Mouse (Mus musculus): Measurements from ENCODE around the gene Borcs5. TPM values are rescaled to one million over a fixed set of nuclear protein-coding genes. Genes with fewer than 3 reads are reported as not detected.

The Borcs5 gene
- total RNA-seq (2021), result 10 to 100 TPM; 11.3 to 14.4 TPM
- long read RNA-seq, experiment 1, transcript Borcs5-201 (4 exons, 1,764 nt), result major isoform, 21 of 24 reads
- long read RNA-seq, experiment 1, partial matches to known transcripts, result 1 of 24 reads
- long read RNA-seq, experiment 1, other reads (novel, unspliced or antisense), result 2 of 24 reads
- long read RNA-seq, experiment 2, transcript Borcs5-201 (4 exons, 1,764 nt), result major isoform, 14 of 15 reads
- long read RNA-seq, experiment 2, partial matches to known transcripts, result 0 of 15 reads
- long read RNA-seq, experiment 2, other reads (novel, unspliced or antisense), result 1 of 15 reads

DNA sequence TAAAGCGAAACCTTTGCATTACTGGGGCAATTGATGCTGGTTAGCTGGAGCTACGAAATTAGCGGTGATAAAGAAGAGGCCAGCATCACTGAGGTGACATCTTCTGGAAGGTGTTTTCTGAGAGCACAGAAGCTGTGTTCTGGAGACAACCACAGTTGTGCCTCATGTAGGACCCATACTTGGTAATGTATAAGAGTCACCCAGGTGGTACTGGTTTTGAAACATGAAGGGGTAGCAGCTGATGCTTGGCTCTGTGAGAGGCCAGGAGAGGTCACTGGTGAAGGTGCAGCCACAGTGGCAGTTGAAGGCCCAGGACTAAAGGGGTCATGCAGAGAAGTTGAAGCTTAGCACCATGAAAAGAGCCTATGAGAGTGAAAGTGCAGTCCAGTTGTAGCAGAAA lies at the start of gene Borcs5:
Gene Borcs5 (plus strand): TSS at position 301 of the 400 bp plus-strand sequence.
- no peak for DNase-seq

DNA sequence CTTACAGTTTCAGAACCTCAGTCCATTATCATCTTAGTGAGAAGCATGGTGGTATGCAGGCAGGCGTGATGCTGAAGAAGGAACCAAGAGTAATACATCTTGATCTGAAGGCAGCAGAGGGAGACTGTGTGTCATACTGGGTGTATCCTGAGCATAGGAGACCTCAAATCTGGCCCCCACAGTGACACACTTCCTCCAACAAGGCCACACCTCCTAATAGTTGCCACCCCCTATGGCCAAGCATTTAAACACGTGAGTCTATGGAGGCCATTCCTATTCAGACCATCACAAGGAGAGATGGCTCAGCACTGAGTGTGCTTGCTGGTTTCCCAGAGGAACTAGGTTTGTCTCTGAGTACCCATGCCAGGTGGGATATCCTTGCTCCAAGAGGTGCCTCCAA lies 47.7 kb upstream of the Borcs5 start:
- DNase-seq, result no peak

DNA sequence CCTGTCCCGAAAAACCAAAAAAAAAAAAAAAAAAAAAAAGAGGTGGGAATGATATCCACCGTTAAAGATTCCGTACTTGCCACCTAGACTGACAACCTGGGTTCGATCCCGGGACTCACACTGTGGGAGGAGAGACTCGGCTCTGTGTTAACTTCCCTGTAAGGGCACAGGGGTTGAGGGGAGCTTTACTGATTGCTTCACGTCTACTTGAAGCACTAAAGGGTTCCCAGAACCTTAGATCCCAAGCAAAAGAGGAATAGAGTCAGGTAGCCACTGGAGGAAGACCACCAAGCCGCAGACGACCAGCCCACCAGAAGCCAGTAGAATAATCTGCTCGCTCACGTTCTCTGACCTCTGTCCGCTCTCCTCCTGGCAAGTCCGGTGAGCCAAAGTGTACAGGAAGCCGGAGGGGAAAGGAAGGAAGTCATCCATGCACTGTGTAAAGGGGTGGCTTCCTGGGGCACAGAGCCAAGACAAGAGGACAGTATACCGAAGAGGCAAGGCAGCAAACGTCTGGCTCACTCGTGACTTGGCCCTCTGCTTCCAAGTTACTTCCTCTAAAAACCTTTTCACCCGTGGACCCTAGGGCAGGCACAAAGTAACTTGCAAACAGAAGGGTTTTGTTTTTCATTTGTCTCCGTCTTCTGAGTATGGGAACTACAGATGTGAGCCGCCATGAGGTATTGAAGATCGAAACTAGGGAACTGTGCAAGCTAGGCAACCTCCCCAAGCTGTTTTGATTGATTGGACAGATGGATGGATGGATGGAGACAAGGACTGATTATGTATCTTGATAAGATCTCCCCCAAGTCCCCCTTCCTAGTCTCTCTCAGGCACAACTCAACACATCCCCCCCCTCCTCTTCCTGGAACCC lies 44.5 kb upstream of the Borcs5 start:
- peak; percentile 47 for DNase-seq

DNA sequence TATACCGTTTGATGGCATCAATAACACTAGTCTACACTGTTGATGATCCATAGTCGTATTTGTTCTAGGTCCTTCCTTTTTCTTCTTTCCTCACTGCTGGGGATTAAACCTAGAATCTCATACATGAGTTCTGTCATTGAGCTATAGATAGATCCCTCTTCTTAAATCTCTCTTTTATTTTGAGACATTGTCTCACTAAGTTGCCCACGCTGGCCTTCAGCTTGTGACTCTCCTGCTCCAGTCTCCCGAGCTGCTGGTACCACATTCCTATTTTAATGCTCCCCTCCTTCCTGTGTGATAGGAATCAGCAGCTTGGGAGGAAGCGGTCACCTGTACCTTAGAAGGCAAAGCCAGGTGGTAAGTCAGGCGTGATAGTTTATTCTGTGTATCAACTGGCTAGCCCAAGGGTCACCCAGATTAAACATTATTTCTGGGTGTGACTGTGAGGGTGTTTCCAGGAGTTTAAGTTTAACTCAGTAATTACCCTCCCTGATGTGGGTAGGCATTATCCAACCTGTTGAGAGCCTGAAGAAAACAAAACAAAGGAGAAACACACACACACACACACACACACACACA lies 41.6 kb upstream of the Borcs5 start:
- no peak for DNase-seq

DNA sequence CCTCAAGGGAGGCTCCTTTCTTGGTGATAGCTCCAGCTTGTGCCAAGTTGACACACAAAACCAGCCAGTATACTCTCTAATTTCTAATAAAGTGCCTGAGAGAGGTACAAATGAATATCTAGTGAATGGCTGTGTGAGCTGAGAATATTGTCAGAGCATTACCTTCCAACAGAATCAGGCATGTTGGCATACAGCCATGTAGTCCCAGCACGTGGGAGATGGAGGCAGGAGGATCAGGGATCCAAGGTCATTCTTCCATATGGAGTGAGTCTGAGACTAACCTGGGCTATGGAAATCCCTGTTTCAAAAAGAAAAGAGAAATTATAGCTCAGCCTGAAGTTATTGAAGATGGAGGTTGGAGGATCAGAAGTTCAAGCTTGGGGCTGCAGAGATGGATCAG lies 40.1 kb upstream of the Borcs5 start:
- DNase-seq, result no peak

DNA sequence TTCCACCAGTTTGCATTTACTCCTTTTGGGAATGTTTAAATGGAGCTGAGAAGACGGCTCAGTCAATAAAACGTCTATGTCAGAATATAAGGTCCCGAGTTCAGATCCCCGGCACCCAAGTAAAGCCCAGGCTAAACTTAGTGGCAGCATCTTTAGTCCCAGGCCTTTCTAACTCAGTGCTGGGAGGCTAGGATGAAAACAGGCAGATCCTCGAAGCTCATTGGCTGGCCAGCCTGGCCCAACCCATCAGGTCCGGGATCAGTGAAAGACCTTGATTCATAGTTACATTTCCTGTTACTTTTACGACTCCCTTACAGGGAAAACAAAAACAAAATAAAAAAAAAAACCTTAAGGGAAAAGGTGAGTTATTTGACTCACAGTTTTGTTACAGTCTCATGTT lies 38.2 kb upstream of the Borcs5 start:
- peak; percentile 35 for DNase-seq

DNA sequence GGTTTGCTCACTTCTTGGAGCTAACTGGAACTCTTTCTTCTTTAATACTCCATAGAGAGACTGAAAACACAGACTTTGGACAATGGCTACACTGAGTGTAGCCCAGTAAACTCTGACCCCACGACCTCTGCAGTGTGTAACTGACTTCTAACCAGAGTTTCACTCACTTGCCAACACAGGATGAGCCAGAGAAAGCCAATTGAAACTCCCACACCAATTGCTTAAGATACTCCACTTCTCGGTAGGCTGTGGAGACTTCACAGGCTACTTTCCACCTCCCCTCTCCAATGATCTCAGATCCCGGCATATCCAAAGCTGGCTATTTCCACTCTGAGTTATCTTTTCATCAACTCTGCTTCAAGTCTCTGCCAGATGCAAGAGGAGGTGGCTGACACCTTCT lies 37.5 kb upstream of the Borcs5 start:
- DNase-seq, result peak; percentile 54

DNA sequence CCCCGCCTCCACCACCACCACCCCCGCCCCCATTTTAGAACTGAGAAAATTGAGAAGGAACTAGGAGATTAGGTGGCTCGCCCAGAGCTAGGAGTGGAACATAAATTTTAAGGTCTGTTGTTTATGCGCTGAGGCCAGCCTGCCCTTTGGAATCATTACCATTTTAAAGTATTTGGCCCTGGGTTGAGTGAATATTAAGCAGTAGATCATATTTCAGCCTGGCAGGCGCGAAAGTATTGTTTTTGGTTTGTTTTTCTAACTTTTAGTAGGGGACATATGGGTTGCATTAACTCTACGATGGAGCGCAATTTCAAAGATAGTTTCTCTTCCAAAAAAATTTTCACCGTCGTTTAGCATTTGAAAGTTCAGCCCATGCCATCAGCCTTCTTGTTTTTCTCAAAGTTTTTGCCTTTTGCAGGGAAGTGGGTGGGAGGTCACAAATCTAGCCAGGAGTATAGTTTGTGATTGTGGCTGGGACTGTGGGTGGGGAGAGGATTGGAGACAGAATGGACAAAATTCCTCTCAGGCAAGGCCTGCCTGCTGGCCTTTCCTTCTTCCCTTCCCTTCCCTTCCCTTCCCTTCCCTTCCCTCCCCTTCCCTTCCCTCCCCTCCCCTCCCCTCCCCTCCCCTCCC lies 36.8 kb upstream of the Borcs5 start:
- peak; percentile 20 for DNase-seq

DNA sequence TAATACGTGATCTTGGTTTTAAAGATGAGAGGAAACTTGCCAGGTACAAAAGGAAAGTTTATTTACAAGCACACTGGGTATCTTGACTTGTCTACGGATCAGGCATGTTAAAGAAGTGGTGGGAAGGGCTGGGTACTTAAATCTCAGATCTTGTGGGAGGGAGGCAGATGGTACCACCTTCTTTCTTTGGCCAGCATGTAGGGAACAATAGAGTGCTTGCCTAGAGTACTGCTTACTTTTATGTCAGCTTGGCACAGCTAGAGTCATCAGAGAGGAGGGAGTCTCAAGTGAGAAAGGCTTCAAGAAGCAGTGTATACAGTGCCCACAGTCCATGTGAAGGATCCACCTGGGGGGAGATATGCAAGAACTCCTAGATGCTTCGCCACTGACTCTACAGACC lies 34.1 kb upstream of the Borcs5 start:
- no peak for DNase-seq

DNA sequence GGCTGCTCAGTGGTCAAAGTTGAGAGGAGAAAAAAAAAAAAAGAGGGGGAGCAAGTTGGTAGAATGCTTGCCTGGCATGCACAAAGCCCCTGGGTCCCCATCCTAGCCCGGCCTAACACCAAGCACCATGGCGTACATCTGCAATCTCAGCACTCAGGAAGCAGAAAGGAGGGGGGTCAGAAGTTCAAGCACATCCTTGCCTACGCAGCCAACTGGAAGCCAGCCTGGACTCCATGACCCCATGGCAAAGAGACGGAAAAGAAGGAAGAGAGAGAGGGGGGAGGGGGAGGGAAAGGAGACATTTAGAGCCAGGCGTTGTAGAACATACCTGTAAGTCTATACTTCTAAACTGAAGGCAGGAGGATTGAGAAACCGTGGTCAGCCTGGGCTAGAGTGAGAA lies 32.8 kb upstream of the Borcs5 start:
- DNase-seq, result peak; percentile 19

DNA sequence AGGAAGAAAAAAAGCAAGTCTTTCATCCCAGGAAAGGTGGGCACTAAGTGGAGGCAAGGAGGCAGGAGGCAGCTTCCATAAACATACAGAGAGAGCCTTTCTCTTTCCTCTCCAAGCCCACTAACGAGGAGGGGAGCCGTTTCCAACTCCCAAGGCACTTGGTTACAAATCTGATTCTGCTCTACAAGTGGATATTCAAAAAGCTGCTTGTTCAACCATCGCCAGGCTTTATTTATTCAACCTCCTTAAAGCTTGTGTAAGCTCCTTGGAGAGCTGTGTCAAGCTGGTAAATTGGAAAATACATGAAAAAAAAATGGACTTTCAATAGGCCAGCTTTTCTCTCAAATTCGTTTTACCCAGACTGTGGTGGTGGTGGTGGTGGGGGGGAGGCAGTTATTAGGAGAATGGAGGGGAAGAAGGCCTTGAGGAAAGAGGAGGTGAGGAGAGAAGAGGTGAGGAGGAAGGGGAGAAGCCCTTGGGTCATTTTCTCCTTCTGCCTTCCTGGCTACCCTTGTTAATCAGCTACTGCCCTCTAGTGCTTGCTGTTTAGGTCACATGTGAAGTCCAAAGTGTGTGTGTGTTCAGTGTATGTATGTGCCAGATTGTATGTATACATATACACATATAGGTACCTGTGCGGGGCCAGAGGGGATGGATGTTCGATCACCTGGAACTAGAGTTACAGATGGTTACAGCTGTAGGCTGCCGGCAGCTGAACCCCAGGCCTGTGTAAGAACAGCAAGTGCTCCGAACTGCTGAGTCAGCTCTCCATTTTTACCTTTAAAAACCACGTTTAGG lies 32.2 kb upstream of the Borcs5 start:
- DNase-seq, result peak; percentile 49

DNA sequence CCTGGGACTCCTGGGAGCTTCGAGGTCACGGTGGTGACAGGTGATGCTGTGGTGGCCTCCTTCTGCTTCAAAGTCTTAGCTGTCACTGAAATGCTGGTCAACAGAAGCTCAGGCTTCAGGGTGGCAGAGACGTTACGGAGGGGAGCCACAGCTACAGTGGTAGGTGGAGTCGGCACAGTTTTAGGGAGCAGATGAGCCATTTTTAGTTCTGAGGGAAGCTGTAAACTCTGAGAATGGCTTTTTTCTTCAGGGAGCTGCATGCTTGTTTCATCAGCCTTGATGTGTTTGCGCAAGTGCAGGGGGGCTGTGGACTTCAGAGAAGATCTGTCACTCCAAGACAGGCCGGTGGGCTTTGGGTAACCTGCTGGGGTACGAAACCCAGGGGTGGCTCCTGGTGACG lies 28.9 kb upstream of the Borcs5 start:
- DNase-seq, result no peak

DNA sequence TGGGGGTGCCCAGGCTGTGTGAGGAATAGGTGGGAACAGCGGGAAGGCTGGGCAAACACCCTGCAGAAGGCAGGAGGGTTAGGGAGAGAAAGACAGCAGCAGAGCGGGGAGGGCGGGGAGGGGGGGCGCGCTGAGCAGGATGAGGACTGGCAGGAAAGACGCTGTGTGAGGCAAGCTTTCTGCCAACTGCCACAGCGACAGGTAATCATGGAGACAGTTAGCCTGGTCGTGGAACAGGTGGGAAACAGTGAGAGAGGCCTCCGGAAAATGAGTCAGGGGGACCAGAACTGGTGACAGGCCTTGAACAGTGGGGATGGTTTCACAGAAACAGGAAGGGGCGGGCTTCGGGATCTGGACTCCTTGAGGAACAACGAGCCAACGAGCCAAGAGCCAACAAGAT lies 27.4 kb upstream of the Borcs5 start:
- no peak for DNase-seq

DNA sequence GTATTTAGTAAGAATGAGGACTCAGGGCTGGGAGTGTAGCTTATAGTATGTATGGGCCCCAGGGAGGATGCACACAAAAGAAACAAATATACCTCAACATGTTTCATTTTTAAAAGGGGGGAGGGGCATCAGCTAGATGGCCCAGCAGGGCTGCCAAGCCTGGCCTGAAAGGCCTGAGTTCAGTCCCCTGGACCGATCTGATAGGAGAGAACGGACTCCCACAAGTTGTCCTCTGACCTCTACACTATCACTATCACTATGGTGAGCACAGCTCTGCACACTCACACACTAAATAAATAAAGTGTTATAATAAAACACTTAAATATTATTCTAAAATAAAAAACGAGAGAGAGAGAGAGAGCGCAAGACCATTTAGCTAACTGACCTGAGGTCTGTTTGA lies 25.0 kb upstream of the Borcs5 start:
- DNase-seq, result no peak

DNA sequence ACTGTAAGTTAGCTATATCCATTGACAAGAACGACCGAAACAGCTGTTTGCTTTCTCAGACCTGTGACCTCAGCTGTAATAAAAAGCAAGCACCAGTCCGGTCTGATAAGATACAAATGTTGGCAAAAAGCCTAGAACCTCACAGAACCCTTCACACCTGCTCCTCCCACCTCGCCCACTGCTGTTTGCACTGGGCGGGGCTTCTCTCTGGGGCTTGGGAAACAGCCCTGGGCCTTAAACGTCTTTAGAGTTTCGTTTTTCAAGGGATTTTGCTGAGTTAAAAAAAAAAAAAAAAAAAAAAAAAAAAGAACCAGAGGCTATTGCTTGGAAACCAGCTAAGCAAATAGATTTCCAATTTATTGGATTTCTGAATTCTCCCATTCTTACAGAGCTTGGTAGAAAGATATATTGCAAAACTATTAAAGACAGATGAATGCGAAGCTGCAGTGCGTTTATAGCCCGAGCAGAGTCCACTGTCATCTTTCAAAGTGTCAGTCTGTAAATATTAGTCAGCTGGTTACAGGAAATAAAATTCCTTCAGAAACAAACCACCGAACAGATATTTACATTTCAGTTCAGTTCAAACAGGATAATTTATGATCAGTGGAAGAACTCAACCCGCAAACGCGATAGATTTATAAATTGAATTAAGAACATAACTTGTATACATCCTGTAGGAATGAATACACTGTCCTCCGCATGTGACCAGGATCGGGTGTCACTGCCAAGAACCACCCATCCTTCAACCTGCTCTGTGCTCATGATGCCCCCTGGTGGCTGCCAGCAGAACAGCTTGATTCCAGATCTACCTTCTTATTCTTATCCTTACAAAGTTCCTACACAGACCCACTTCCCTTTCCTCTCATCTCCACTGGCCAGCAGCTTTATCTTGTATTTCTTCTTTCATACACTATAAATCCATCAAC lies 24.3 kb upstream of the Borcs5 start:
- DNase-seq, result peak; percentile 92

DNA sequence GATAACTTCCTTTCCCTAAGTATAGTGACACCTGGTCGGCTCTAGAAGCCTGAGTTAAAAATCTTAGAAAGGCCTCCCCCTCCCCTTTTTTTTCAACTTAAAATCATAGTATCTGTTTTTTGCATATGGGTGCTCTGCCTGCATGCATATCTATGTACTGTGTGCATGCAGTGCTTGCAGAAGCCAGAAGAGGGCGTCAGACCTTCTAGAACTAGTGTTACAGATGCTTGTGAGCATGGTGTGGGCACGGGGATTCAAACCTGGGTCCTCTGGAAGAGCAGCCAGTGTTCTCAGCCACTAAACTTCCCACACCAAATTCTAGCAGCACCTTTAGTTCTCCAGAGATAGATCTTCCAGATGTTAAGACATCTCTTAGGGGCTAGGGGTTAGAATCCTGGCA lies 21.7 kb upstream of the Borcs5 start:
- no peak for DNase-seq

DNA sequence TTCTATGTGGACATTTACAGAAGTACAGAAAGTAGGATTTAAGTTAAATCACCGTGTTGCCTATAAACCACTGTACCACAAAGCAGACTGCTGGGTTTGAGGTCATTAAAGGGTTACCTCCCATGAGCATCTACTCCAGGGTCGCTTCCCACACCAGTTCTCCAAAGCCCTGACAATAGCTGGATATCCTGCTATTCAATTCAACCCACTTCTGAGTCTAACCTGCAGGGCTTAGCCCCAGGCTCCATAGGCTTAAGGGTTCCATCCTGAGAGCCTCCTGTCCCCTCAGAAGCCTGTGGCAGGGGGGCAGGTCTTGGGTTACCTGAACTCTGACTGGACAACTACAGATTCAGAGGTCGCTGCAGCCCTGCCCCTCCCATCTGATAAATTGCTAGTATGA lies 19.2 kb upstream of the Borcs5 start:
- no peak for DNase-seq

DNA sequence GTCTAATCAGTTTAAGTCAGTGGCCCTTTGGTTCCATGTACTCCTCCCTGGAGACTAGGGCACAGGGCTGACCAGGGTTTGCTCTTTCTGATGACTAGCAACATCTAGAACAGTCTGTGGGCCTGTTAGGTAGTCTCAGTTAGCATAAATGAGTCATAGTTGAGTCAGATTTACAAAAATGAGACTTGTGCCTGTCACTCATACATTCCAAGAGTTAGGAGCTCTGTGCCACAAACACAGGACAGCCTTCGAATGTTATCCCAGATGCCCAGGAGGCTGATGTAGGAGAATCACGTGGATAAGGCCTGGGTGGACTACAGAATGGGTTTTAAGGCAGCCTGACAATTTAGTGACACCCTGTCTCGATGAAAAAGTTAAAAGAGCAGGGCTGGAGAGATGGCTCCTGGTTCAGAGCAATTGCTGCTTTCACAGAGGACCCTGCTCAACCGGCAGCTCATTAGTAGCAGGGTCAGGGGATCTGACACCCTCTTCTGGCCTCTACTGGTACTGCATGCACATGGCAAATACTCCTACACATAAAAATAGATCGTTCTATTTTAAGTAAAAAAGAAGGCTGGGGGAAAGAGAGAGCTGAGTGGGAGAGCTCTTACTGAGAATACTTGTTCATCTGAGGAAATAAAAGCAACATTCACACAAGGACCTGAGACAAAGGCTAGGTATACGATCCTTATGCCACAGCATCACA lies 18.3 kb upstream of the Borcs5 start:
- peak; percentile 49 for DNase-seq

DNA sequence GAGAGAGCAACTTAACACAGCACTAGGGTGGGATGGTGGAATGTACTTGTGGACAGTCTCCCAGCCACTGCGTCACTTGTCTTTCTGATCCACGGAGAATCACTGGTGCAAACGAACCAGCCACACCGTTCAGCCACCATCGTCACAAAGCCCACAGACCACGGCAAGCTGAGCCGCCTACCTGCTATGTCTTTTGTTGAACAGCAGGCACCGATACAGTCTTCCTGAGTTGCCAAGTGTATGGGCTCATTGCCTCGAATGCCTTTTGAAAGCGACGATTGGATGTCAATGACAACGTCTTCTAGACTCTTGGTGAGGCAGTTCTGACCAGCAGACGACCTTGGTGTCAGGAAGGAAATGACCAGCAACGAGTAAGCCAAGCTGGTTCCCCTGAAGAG lies 17.8 kb upstream of the Borcs5 start:
- no peak for DNase-seq

DNA sequence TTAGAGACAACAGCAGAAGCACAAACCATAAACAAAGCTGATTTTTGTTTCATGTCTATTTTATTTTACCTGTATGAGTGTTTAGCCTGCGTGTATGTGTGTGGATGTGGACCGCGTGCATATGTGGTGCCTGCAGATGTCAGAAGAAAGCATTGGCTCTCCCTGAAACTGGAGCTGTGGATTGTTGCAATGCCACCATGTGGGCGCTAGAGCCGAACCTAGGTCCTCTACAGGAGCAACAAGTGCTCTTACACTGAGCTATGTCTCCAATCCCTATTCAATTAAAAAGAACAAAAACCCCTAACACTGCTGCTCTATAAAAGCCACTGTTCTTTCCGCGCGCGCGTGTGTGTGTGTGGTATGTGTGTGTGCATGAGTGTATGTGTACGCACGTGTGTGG lies 13.9 kb upstream of the Borcs5 start:
- DNase-seq, result no peak
